Mouse (Mus musculus) layer of hippocampus, adult 9-10 months (tissue): ENCODE data around the gene 4930404H24Rik.

Experiments
- DNase-seq: peaks from one replicate; pipeline ENCODE4 v3.0.0; 2022; ENCODE audit warnings: low spot score

Gene 4930404H24Rik

DNA sequence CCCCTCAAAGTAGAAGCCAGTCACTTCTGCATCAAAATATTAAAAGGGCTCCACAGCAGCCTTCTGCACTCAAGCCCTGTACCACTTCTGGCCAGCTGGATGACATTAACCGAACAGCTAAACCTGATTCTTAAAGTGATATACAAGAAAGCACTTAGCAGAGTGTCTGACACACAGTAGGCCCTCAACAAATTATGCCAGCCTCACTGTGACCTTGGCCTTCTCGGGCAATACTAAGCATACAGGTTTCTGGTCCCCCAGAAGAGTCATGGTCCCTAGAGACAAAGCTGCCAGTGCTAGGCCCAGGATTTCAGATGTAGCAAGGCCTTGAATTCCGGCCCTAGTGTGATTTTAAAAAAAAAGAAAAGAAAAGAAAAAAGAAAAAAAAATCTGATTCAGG, 46.3 kb downstream of the 4930404H24Rik start:
- DNase-seq, result no peak

DNA sequence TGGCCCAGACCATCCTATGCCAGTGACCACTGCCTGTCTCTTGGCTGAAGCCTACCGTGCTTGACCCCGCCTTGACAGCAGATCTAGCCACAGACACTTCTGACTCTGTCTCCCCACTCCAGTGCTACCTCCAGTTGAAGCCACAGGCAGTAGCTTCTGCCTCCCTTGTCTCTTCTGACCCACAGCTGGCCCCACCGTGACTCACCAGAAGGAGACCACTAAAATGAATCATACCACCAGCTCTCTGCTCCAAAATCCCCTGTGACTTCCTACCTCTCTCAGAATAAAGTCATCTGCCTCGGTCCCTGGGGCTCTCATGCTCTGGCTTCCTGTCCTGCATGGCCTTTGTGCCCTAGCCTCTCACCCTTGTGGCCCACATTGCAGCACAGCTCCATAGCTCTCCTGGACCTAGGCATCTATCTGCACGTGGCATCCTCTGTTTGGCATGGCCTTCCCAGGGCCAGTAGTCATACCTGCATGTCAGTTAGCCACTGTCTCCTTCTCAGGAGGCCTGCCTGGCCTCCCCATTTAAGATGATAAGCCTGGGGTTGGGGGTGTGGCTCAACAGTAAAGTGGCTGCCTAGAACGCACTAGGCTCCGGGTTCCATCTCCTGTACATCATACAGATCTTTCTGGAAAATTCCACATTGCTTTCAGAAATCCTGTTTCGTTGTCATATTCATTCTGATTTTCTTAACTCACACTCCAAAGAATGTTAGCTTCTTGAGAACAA, 50.5 kb downstream of the 4930404H24Rik start:
- no peak for DNase-seq
